Mouse (Mus musculus): Measurements from ENCODE around the gene Gm17428. TPM values are rescaled to one million over a fixed set of nuclear protein-coding genes. Genes with fewer than 3 reads are reported as not detected.
"Not testable (repeated sequence)": the region's sequence is repeated elsewhere in the genome, so short reads cannot be mapped to it uniquely, and the experiment has no call there.

Gm17428 gene
- total RNA-seq, 2 experiments from 2014 or later = not detected

DNA sequence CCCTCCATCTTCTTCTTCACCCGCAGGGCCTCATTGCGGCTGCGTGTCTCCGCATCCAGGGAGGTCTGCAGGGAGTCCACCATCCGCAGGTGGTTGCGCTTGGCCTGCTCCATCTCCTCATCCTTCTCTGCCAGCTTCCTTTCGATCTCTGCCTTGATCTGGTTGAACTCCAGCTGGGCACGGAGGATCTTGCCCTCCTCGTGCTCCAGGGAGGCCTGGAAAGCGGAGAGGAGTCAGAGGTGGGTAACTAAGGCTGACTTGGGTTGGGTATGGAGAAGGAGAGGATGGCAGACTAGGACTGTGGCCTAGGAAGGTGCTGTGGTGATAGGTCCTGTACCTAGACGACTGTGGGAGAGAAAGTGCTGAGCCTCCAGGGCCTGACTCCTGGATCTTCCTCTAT lies 29.7 kb upstream of the Gm17428 start:
- intact Hi-C loops (cut with DNase I); DNase-seq (ENCODE audit: extremely low spot score in 1 of 2, low spot score in 2 of 2): not testable (repeated sequence)

DNA sequence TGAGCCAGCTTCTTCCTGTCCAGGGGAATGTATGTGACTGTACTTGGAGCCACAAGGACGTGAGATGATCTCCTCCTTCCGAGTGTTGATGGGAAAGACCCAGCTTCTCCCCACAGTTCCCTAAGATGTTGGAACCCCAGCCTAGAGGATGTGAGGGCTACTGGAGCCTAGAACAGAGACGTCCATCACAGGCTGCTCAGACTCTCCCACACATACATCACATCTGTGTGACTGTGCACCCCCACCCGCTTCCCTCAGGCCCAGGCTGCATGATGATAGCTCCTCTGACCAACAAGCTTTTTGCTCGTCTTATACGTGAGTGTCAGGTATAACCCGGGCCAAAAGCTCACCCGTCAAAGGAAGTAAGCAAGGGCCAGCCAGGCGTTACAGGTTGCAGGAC lies 28.0 kb upstream of the Gm17428 start:
- DNase-seq (ENCODE audit: extremely low spot score in 1 of 2, low spot score in 2 of 2) = no peak
- intact Hi-C loops (cut with DNase I) = loop anchor here (1.0 kb wide), 1 partner anchor 26 kb away; no protein-coding TSS in a partner anchor

DNA sequence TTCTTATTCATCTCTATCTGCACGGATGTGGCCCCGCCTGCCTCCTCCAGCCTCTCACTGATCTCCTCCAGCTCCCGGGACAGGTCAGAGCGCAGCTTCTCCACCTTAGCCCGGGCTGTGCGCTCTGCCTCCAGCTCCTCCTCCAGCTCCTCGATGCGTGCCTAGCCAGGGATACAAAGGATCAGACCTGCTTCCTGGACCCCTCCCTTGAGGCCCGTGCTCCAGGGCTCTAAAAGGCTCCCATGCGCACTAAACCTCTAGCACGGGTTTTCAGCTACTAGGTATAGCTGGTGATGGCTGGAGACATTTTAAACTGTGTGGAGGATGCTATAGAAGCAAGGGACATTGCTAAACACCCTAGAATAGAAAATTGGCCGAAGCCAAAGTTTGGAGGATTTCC lies 26.2 kb upstream of the Gm17428 start:
- no peak for DNase-seq (ENCODE audit: extremely low spot score in 1 of 2, low spot score in 2 of 2)
- intact Hi-C loops (cut with DNase I) = no loop called here

DNA sequence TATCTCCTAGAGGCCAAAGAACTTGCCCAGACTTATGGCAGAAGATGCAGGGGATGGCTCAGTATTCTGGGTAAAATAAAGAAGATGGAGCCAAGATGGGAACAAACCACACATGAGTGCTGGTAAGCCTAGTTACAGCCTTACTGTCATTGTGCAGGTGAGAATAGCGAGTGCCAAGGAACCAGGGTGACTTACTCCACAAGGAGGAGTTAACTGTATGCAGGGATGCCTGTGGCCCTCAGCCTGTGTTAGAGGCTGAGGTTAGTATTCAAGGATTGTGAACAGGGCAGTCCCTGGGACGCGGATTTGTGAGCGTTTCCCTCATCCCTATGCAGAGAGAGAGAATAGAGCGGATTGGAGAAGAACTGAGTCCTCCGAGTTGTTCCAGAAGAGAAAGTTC lies 25.1 kb upstream of the Gm17428 start:
- no peak for DNase-seq (ENCODE audit: extremely low spot score in 1 of 2, low spot score in 2 of 2)
- intact Hi-C loops (cut with DNase I) = no loop called here

DNA sequence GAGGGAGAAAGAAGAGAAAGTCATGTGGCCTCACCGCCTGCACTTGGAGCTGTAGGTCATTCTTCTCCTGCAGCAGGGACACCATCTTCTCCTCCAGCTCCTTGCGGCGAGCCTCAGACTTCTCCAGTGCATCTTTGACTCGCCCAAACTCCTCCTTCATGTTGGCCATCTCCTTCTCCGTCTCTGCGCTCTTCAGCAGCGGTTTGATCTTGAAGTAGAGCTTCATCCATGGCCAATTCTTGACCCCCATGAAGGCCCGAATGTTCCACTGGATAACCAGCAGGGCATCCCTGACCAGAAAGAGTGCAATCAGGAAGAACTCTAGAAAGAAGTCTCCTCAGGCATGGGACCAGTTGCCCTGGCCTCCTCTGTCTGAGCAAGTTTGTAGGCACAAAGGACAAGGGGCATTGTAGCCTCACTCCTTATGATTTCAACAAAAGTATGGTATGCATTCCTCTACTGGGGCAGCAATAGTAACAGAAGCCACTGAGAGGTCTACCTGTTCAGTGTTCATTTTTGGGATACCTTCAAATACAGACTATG lies 23.0 kb upstream of the Gm17428 start:
- intact Hi-C loops (cut with DNase I) = no loop called here
- no peak for DNase-seq (ENCODE audit: extremely low spot score in 1 of 2, low spot score in 2 of 2)

DNA sequence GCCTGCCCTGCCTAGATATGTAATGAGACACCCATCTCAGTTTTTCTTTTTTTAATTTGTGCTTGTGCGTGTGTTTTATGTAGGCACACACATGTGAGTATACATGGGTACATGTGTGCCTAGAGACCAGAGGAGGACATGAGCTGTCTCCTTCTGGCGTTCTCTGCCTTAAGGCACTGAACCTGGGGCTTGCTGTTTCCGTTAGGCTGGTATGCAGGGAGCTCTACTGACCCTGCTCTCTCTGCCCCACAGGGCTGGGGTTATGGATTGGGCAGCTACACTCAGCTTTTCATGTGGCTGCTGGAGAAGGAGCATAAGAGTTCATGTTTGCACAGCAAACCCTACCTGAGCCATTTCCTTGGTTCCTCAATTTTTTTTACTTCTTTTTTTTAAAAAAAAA lies 22.3 kb upstream of the Gm17428 start:
- intact Hi-C loops (cut with DNase I) = no loop called here
- DNase-seq (ENCODE audit: extremely low spot score in 1 of 2, low spot score in 2 of 2) = no peak

DNA sequence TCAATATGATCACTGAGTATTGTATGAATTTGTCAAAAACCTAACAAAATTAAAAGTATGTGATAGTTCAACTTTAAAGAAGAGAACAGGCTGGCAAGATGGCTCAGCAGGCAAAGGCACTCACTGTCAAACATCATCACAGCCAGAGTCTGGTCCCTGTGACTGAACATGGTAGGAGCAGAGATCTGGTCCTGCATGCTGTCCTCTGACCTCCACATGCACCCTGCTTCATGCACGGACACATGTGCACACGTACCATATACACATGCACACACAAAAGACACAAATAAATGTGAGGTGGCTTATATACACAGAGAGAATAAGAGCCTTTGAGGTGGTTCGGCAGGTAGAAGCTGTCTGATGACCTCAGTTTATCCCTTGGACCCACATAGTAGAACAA lies 21.3 kb upstream of the Gm17428 start:
- intact Hi-C loops (cut with DNase I) = no loop called here
- DNase-seq (ENCODE audit: extremely low spot score in 1 of 2, low spot score in 2 of 2) = no peak

DNA sequence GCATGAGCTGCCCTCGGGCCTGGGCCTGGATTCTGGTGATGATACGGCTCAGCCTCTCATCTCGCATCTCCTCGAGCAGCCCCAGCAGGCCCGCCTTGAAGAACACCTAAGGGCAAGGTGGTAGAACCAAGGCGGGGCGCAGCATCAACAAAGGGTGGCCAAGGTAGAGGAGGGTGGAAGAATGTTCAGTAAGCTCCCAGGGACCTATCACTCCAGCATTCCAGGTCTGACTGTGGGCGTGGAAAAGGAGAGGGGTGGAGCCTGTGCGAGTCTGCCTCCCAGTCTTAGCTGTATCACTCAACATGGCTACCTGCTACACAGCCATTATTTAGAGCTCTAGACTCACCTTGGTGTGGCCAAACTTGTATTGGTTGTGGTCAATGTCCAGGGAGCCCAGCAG lies 20.2 kb upstream of the Gm17428 start:
- intact Hi-C loops (cut with DNase I) = no loop called here
- no peak for DNase-seq (ENCODE audit: extremely low spot score in 1 of 2, low spot score in 2 of 2)

DNA sequence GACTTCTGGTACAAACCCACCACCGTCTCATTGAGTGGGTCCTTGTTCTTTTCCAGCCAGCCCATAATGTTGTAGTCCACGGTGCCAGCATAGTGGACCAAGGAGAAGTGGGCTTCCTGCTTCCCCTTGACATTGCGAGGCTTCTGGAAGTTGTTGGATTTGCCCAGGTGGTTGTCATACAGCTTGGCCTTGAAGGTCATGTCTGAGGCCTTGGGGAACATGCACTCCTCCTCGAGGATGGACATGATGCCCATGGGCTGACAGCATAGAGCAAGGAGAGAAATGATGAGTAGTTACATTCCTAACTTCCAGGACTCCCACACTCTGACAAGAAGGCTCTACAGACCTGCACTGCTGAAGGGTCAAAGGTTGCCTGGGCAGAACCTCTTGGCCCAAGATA lies 18.2 kb upstream of the Gm17428 start:
- intact Hi-C loops (cut with DNase I) = no loop called here
- no peak for DNase-seq (ENCODE audit: extremely low spot score in 1 of 2, low spot score in 2 of 2)

DNA sequence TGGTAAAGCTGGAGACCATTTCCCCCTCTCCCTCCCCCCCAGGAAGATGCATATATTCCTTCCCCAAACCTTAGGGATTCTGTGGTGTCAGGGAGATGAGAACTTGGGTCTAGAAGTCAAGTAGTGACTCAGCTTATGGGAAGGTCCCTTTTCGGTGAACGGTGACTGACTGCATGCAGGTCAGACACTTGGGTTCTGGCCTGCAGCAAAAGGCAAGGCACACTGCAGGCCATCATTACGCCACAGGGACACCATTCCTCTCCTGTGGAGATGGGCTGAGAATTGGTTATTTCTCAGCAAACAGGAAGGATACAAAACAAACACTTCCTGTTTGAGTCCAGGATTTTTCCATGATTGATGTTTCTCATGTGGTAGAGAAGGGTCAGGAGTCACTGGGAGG lies 17.5 kb upstream of the Gm17428 start:
- intact Hi-C loops (cut with DNase I) = no loop called here
- no peak for DNase-seq (ENCODE audit: extremely low spot score in 1 of 2, low spot score in 2 of 2)

DNA sequence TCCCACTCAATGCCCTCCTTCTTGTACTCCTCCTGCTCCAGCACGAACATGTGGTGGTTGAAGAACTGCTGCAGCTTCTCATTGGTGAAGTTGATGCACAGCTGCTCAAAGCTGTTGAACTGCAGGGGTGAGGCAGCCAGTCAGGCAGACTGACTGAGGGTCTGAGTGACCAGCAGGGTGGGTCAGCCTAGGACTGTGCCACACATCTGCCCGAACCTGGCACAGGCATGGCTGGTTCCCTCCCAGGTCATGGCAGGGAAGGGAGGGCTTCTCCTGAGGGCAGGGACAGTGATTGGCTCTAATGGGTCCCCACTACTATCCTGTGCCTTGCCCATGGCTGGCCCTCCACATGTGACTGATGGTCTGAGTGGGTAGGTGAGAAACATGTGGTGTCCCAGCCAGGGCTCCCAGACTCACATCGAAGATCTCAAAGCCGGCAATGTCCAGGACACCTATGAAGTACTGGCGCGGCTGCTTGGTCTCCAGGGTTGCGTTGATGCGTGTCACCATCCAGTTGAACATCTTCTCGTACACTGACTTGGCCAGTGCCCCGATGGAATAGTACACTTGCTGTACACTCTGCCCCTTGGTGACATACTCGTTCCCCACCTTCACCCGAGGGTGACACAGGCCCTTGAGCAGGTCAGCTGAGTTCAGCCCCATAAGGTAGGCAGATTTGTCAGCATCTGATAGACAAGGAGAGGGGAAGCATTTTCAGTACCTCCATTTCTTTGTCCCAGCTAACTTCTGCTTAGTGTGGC lies 16.7 kb upstream of the Gm17428 start:
- DNase-seq (ENCODE audit: extremely low spot score in 1 of 2, low spot score in 2 of 2); intact Hi-C loops (cut with DNase I): not testable (repeated sequence)

DNA sequence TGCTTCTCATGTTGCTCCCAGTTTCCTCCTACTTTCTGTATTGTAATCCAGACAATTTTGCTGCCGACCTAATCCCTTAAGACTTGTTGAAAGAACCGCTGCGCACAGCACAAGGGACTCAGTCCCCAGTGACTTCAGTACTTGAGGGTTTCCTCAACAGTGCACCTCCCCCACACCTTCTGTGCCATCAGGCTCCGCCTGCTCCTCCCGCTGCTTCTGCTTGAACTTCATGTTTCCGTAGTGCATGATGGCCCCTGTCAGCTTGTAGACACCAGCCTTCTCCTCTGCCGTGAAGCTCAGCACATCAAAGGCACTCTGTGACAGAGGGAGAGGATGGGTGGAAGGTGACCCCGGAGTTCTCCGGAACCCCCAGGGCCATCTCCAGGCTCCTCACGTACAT lies 16.0 kb upstream of the Gm17428 start:
- intact Hi-C loops (cut with DNase I) = no loop called here
- peak in 1 of 2 experiments; percentile 13 for DNase-seq (ENCODE audit: extremely low spot score in 1 of 2, low spot score in 2 of 2)

DNA sequence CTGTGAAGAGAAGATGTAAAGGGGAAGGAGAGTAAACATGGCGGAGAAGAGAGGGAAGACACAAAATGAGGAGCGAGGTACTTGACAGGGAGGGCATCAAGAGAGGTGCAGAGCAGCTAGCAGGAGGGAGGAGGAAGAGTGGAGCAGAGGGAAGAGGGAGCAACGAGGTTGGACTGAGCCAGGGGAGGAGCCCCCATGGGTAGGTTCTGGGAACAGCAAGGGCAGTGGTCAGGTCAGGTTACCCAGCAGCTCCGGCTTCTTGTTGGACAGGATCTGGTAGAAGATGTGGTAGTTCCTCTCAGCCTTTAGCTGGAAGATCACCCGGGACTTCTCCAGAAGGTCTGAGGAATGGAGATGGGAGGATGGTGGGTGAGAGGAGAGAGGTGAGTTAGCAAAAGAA lies 15.2 kb upstream of the Gm17428 start:
- intact Hi-C loops (cut with DNase I) = no loop called here
- no peak for DNase-seq (ENCODE audit: extremely low spot score in 1 of 2, low spot score in 2 of 2)

DNA sequence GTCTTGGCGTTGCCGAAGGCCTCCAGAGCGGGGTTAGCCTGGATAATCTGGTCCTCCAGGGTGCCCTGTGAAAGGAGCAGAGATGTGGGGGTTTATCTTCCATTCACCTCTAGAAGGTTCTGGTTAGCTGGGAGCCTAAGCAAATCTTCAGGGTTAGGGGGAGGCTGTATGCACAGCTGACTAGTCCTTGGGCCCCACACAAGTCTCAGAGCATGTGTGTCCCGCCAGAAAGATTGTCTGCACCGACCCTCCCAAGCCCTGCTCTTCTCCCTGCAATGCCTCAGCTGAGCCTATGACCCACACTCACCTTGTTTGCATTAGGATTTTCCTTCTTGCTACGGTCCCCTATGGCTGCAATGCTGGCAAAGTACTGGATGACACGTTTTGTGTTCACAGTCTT lies 14.0 kb upstream of the Gm17428 start:
- intact Hi-C loops (cut with DNase I) = no loop called here
- DNase-seq (ENCODE audit: extremely low spot score in 1 of 2, low spot score in 2 of 2) = no peak

DNA sequence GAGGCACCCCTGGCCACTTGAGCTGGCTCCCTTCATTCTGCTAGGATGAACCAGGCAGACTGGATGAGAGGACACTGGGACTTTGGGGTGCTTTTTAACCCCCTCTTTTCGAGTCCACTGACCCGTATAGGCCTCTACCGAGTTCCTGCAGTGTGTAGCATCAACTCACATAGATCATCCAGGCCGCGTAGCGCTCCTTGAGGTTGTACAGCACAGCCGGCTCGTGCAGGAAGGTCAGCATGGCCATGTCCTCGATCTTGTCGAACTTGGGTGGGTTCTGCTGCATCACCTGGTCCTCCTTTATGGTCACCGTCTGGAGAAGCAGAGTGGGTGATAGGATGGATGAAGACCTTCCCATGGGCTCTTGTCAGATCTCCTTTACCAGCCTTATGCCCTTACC lies 13.0 kb upstream of the Gm17428 start:
- intact Hi-C loops (cut with DNase I) = no loop called here
- DNase-seq (ENCODE audit: extremely low spot score in 1 of 2, low spot score in 2 of 2) = no peak

DNA sequence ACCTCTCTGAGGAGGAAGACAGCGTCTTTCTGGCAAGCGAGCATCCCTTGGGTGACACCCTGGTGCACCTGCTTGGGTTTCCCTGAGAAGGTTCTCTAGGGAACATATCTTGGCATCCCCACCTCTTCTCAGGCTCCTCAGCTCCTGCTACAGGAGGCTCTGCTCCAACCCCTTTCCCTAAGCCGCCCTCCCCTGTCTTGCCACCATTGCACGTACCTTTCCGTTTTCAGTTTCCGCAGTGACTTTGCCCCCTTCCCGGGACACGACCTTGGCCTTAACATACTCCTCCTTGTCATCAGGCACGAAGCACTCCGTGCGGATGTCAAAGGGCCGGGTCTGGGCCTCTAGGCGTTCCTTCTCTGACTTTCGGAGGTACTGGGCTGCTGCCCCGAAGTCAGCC lies 11.7 kb upstream of the Gm17428 start:
- no peak for DNase-seq (ENCODE audit: extremely low spot score in 1 of 2, low spot score in 2 of 2)

DNA sequence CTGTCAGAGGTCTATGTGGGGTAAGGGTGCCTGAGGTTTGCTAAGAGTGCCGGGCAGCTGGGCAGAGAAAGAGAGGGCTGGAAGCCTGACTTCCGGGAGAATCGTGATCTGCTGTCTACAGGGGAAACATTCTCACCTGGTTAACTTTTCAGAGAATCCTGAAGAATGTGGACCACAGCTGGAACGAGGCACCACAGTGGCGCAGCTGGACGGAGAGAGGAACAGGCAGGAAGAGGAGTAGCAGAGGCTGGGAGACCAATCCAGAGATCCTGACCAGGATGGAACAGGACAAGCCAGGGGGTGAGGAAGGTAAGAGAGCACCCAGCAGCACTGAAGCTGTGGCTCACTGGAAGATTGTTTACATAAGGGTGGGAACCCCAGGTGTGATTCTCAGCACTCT lies 11.1 kb upstream of the Gm17428 start:
- intact Hi-C loops (cut with DNase I) = no loop called here
- DNase-seq (ENCODE audit: extremely low spot score in 1 of 2, low spot score in 2 of 2) = no peak

More for the DNA sequence above, 11.7 kb upstream of the Gm17428 start:
- intact Hi-C loops (cut with DNase I) = no loop called here

DNA sequence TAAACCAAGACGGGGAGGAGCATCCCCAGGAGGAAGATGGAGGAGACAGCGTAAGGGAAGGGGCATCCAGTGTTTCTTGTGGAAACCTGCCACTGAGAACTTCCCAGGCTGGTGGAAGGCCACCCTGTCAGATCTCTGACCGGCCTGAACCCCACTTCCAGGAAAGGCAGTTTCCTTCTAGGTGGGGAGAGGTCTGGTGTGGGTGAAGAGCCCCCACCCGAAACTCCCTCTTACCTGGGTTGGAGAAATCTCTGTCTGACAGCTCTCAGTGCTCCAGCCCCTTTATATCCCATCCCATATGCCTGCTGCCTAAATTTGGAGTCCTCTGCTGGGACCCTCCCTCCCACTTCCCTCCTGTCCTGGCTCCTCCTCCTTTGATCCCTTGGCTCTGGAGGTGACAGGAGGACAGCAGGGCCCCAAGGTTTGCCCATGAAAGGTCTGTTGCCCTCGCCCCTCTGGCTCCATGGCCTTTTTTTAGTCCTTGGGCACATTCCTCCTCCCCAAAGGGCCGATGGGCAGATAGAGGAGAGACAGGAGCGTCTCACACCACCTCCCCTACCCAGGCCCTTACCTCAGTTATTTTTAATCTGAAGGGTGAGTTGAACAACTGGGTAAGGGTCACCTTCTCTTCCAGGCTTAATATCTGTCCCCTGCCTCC lies 10.3 kb upstream of the Gm17428 start, which contains the start of gene Myh6:
Gene Myh6 (minus strand): TSS at position 608 of the 658 bp plus-strand sequence.
- DNase-seq (ENCODE audit: extremely low spot score in 1 of 2, low spot score in 2 of 2) = no peak
- intact Hi-C loops (cut with DNase I) = no loop called here

DNA sequence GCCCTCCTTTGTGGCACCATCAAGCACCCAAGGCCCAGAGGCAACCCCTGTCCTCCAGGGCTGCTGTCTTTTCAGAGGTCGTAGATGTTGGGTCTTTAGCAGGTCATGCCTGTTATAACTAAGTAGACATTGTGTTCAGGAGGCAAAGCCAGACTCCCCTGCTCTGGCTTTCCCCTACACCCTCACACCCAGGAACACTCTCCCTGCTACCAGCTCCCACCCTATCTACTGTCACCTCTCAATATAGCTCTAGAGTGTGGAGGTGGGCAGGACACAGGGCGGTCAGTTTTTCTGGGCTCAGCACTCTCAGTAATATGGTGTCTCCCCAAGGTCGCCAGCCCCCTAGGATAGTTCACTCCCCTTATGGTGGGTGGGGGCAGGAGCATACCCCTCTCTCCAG lies 8.9 kb upstream of the Gm17428 start:
- no peak for DNase-seq (ENCODE audit: extremely low spot score in 1 of 2, low spot score in 2 of 2)
- intact Hi-C loops (cut with DNase I) = no loop called here

DNA sequence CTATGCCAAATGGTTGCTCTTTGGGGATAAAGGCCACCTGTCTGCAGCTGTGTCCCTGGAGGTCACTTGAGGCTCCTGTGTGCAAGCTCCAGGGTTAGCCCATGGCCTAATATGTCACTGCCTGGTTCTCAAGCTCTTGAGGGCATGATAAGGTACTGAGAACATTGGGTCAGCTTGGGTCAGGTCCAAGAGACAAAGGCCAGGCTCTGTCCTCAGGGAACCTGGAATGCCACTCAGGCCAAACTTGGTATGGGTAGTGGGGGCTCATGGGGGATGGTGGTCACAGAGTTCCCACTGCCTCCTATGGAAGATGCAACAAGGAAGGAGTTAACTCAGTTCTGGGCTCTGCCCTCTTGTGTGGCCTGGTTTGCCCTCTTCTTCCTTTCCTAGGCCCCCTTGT lies 8.4 kb upstream of the Gm17428 start:
- intact Hi-C loops (cut with DNase I) = no loop called here
- DNase-seq (ENCODE audit: extremely low spot score in 1 of 2, low spot score in 2 of 2) = no peak
